Mouse (Mus musculus): ENCODE data around the gene Atraid.

Gene Atraid

DNA sequence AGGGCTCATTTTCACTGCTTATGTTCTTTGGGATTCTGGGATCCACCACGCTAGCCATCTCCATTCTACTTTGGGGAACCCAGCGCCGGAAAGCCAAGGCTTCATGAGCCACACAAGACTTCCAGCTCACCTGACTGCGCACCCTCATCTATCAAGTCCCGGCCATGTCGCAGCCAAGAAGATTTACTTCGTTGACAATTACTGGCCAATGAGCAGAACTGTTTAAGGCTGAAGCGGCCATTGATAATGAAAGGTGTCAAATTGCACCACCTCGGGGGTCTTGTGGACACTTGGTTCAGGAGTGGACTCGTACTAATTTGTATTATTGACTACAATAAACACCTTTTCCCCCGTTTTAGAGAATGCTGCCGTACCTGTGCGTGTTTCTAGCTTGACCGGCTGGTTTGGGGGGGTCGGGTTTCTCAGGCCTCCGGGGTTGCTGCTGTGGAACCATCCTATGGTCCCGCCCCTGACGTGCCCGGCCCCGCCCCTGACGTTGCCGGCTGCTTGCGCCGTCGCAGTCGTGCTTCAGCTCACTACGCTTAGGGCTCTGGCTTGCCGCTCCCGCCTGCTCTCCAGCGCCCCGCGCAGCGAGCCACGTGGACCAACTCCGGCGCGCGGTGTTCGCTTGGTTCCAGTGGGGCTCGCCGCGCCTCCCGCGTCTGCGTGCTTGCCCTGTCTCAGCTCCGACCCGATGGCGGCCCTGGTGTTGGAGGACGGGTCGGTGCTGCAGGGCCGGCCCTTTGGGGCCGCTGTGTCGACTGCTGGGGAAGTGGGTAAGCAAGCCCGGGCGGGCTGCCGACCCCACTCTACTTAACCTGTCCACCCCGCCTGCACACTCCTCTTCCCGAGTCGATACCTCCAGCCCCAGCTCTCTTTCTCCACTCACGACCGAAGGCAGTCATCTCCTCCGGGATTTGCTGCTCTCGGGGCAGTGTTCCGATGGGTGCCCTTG is 6.4 kb downstream of the Atraid start, which contains the start of gene Cad:
TSS of gene Cad (plus strand) at position 520 of the 955 bp plus-strand sequence.
- DNase-seq = peak; percentile 98

DNA sequence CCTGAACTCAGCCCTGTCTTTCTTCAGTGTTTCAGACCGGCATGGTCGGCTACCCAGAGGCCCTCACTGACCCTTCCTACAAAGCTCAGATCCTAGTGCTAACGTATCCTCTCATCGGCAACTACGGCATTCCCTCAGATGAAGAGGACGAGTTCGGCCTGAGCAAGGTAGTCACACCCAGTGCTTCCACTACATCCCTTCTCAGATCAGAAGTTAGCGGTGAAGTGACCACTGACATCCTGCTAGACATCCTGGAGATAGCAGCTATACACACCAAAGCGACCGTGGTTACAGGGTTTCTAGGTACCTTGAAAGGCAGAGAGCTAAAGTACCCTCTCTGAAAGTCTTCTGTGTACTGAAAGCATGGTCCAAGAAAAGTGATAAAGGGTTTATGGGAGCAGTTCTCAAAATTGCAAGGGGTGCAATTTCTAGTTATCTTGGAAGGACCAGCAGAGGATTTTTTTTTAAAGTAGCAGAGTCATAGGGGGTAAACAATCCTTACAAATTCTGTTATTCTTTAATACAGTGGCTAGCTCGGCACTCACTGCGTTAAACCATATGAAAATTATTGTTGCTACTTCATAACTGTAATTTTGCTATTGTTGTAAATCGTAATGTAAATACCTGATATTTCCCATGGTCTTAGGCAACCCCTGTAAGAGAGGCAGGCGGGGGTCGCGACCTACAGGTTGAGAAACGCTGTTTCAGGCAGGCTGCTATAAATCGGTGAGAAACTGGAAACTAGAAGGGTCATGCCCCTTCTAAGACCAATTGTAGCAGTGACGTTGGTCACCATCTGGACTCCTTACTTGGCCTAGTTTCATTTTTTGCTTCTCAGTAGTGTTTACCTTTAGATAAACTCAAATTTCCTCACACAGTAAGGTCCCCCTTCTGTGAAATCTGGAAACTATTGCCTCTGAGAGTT is 7.4 kb downstream of the Atraid start:
- DNase-seq = no peak

- DNase-seq = no peak
Measured at GRCm38 (mm10) chr5:31069810-31070209, 21.7 kb downstream of the Atraid start.

- no peak for DNase-seq
Measured at GRCm38 (mm10) chr5:31071059-31071458, 22.9 kb downstream of the Atraid start.

GRCm38 (mm10) chr5:31071821-31072220 is 23.7 kb downstream of the Atraid start:
- DNase-seq = no peak

DNA sequence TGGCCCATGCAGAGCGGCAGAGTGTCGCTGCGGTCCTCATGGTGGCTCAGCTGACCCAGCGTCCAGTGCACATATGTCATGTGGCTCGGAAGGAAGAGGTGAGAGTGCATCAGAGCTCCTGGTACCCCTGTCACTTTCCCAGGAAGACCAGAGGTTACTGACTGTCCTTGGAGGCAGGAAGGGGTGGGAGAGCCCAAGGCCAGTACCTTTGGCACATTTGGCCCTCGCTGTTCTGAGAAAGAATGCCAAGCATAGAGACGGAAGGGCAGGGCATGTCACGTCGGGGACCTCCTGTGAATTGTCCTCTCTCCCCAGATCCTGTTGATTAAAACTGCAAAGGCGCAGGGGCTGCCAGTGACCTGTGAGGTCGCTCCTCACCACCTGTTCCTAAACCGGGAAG is 25.1 kb downstream of the Atraid start:
- no peak for DNase-seq

GRCm38 (mm10) chr5:31076346-31076745 is 28.2 kb downstream of the Atraid start:
- DNase-seq = no peak

DNA sequence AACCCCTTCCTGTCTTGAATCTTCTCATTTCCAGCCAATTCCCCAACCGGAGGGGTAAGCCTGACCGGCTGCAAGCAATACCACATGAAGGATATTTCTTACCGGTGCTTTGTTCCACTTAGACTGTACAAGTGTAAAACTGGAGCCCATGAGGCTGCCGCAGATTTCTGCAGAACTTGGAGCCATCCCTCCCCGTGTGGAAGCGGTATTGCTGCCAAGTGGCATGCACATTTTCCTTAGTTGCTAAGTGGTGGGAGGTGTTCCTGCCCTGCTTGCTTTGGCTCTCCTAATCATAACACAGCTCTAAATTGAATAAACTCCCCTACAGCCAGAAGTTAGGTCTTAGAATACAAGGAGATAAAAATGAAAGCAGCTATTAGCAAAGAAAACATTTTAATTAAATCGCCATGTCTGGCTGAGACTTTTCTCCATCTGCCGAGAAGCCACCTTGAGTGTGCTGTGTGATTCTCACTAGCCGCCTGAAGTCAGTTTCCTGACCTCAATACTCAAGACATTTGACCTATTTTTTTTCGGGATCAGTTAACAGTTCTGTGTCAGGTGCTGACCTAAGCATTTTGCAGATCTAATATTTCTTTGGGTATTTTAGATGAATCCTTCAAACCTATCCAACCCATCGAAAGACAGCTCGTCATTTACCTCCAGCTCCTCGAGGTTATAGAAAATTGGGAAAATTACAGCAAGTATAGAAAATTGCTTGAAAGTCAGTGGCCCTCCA is 32.1 kb downstream of the Atraid start:
- DNase-seq = peak; percentile 56

GRCm38 (mm10) chr5:31080795-31081164 is 32.7 kb downstream of the Atraid start:
- DNase-seq = no peak

DNA sequence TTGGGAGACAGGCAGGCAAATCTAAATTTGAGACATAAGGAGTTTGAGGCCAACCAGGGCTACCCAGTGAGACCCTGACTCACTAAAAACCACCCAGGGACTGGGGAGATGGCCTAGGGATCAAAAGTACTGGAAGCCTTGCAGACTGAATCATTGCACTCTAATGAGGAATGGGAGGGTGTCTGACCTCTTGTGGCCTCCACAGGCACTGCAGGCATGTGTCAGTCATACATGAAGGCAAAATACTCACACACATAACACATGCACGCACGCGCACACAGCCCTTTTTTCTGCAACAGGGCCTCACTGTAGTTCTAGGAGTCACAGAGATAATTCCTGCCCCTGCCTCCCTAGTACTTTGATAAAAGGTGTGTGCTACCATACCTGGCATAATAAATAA is 33.3 kb downstream of the Atraid start:
- DNase-seq = peak; percentile 70

- DNase-seq = peak; percentile 85
Measured at GRCm38 (mm10) chr5:31082355-31082754, 34.2 kb downstream of the Atraid start.

DNA sequence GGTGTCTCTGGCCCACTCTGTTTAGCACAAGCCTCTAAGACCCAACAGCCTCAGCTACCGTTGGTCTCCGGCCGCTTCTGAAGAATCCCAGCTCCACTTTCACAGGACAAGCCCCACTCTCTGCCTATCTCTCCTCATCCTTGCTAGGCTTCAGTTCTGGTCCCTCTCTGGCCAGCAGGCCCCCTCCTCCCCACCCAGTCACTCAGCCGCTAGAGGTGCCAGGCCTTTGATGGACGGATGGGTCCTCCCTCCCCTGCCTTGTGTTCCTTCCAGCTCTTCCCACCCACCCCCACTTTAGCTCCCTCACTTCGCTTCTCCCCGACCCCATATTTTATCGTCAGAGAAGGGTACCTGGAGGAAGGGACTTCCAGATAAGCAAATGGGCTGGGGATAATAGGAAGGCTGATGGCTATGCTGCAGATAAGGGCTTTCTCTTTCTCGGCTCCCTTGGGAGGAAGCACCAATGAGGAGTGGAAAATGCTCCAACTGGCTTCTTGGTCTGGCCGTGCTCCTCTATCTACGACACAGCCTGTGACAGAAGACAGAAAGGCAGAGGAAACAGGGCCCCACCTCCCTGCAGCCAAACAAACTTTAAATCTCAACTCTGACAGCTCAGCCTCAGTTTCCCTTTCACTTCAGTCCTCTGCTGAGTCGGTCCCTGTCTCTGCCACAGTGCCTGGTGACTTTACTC is 35.0 kb downstream of the Atraid start:
- DNase-seq = peak; percentile 33

- no peak for DNase-seq
Measured at GRCm38 (mm10) chr5:31083949-31084348, 35.8 kb downstream of the Atraid start.

- no peak for DNase-seq
Measured at GRCm38 (mm10) chr5:31086606-31087005, 38.5 kb downstream of the Atraid start.

DNA sequence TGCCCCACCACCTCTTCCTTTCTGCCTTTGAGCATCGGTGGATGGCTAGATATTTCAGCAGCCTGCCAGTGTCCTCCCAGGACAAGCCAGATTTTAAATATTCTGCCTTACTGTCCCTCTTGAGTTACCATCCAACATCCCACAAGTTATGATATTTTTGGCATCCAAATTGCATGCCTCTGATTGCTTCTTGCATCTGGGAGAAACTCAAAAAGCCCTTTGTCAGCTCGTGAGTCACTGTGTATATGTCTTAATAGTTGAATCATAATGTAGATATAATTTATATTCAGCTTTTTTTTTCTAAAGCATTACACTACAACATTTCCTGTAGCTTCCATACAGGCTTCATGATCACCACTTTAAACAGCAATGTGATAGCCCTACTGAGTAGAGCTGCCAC is 39.0 kb downstream of the Atraid start:
- no peak for DNase-seq

GRCm38 (mm10) chr5:31092231-31092975 is 44.3 kb downstream of the Atraid start:
- no peak for DNase-seq

DNA sequence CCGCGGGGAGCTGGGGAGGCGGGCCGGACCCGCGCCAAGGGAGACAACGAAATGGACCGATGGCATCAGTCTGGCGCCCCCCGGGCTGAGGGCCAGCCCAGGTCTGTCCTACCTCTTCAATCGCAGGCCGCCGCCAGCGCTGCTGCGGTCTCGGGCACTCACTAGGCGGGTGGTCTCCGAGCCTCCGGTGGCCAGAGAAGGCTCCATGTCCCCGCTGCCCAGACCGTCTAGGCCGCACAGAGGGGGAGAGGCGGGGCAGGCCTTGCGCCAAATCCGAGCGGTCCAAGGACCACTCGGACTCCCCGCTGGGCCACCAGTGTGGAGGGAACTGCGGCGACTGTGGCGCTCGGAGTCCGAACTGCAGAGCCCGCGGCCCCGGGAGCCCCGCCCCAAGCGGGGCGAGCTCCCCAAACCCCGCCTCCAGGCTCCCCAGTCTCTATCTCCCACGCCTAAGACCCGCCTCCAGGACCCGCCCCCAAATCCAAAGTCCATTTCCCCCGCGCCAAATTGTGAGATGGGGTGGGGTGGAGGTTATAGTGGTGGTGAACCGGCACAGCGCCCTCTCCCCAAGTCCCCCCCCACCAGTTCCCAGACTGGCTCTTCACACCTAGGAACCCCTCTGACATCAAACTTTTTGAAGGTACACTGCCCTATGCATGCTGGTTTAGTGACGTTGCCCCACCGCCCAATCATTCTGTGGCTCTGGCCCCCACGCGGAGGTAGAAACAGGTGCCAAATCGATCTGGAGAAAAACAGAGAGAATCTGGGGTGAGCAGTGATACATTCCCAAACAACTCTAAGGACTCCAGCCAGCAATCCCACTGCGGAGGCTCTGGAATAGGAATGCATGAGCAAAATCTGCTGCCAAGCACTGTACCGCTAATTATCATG is 45.3 kb downstream of the Atraid start:
- peak; percentile 60 for DNase-seq

GRCm38 (mm10) chr5:31094100-31094798 is 46.1 kb downstream of the Atraid start:
- no peak for DNase-seq

DNA sequence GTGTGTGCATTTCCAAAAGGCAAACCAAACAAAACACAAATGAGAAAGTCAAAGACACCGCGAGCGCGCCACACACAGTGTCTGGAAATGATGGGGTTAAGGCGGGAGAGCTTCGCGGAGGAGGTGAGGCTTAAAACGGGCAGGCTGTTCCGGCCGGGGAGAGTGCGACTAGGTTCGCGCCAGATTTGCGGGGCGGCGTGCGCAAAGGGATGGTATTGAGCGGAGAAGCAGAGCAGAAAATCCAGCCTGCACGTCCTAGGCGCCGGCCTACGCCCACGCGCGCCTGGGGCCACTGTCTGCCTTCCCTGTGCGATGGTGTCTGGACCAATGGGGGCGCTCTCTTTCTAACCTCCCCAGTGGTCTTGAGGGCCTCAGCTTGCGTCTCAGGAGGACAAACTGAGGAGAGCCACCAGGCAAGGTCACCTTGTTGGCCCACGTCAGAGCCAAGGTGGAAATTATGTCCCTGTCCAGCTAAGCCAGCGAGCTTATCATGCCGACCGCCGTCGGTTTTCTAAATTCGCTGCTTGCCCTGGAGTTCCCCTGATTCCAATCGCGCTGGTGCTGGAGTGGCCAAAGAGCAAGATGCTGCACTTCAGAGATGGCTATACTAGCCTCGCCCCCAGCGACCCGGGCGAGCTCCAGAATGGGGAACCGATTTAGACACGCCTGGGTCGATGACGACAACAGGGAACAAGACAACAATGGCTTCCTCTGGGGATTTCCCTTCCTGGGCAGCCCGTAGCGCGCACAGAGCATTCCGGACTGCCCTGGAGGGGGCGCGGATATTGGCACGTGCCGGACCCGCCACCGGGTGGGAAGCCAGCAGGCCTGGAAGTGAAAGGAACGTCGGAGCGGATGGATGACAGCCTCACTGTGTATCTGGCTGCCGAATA is 46.9 kb downstream of the Atraid start:
- DNase-seq = peak; percentile 88
